Mouse (Mus musculus): Measurements from ENCODE around the gene Gm8050. TPM values are rescaled to one million over a fixed set of nuclear protein-coding genes. Genes with fewer than 3 reads are reported as not detected.

The Gm8050 gene
- polyA plus RNA-seq (2014; fragmentation: Illumina TruSeq; extraction: RNeasy Lipid Tissue Mini Kit (QIAGEN cat#74804); ENCODE audit: low read depth, low replicate concordance): not detected

GRCm38 (mm10) chr14:6720151-6720550 lies at the start of gene Gm8050:
Gm8050 (minus strand) TSS chr14:6720251.

DNA sequence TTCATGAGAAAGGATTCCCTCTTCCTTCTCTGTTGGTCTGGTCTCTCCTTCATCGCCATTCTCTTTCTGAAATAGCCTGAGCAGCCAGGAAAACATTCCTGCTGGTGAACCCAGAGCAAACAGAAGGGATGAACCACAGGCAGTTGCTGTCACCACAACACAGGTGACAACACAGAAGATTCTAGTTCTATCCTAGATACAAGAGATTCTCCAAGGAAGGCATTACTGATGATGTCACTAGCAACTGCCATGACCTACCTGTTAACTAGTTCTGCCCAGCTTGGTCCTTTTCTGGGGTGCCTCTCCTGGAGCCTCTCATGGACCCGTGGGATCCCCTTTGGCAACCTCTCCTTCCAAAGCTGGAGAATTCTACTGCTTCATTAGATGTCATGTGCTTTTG lies 22.2 kb upstream of the Gm8050 start, which contains the start of gene Gm3636:
Gm3636 (minus strand) TSS at position 101 of the 400 bp plus-strand sequence.

DNA sequence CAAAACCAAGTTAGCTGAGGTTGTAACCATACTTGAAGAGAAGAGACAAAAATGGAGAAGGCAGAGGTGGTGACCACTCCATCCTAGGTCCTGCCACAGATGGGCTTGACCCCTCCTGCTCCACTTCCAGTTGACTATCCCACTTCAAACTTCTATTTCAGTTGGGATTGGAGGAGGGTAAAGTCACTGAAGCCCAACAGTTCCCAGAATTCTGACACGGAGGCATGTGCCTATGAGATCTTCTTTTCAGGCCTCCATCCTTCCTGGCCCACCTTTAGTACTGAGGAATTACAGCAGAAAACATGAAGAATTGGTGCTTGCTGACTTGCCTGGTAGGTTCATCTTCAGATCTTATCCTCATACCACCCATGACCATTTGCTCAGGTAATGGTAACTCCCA lies 36.0 kb downstream of the Gm8050 start, which contains the start of gene Gm10251:
Gm10251 (minus strand) TSS at position 101 of the 400 bp plus-strand sequence.

Other genes with a start within 250 kb of the Gm8050 start
- not detected for gene Gm8356, start 183.0 kb downstream of the Gm8050 start, polyA plus RNA-seq (2014; fragmentation: Illumina TruSeq; extraction: RNeasy Lipid Tissue Mini Kit (QIAGEN cat#74804); ENCODE audit: low read depth, low replicate concordance)
- not detected for gene Gm3629, start 129.6 kb downstream of the Gm8050 start, polyA plus RNA-seq (2014; fragmentation: Illumina TruSeq; extraction: RNeasy Lipid Tissue Mini Kit (QIAGEN cat#74804); ENCODE audit: low read depth, low replicate concordance)
- not detected for gene Gm3460, start 97.8 kb downstream of the Gm8050 start, polyA plus RNA-seq (2014; fragmentation: Illumina TruSeq; extraction: RNeasy Lipid Tissue Mini Kit (QIAGEN cat#74804); ENCODE audit: low read depth, low replicate concordance)
- gene Gm10251, start 36.1 kb downstream of the Gm8050 start, polyA plus RNA-seq (2014; fragmentation: Illumina TruSeq; extraction: RNeasy Lipid Tissue Mini Kit (QIAGEN cat#74804); ENCODE audit: low read depth, low replicate concordance): not detected
- gene Gm3636, start 22.1 kb upstream of the Gm8050 start, polyA plus RNA-seq (2014; fragmentation: Illumina TruSeq; extraction: RNeasy Lipid Tissue Mini Kit (QIAGEN cat#74804); ENCODE audit: low read depth, low replicate concordance): 0.89 TPM
- gene Gm8362, start 54.2 kb upstream of the Gm8050 start, polyA plus RNA-seq (2014; fragmentation: Illumina TruSeq; extraction: RNeasy Lipid Tissue Mini Kit (QIAGEN cat#74804); ENCODE audit: low read depth, low replicate concordance): 0.35 TPM
- gene Gm3642, start 120.1 kb upstream of the Gm8050 start, polyA plus RNA-seq (2014; fragmentation: Illumina TruSeq; extraction: RNeasy Lipid Tissue Mini Kit (QIAGEN cat#74804); ENCODE audit: low read depth, low replicate concordance): not detected
- 1.1 TPM for gene Gm3667, start 169.7 kb upstream of the Gm8050 start, polyA plus RNA-seq (2014; fragmentation: Illumina TruSeq; extraction: RNeasy Lipid Tissue Mini Kit (QIAGEN cat#74804); ENCODE audit: low read depth, low replicate concordance)

All from adipose tissue, adult 10 weeks (tissue).